Mouse (Mus musculus) limb, embryonic 15.5 days (tissue): Measurements from ENCODE around the gene Xxylt1. TPM values are rescaled to one million over a fixed set of nuclear protein-coding genes. Genes with fewer than 3 reads are reported as not detected.
A peak's percentile ranks its signal among the peaks of the same experiment; 100 is the strongest.

Experiments used
- ATAC-seq: fragments of 200-750 bp; cut with Nextera tagmentation; 2 replicates; pipeline ENCODE4 v1.8.0; 2017; ENCODE audit warnings: low read depth, moderate TSS enrichment; ENCODE audit not compliant: insufficient number of reproducible peaks, low FRiP score, low TSS enrichment
- H3K27ac ChIP-seq: fragments of 300-500 bp; sonication (generic); 2 replicates; pipeline ENCODE4 v1.5.1; 2015; ENCODE audit warnings: moderate library complexity, mild to moderate bottlenecking, inconsistent platforms
- H3K27me3 ChIP-seq: fragments of 300-500 bp; sonication (generic); 2 replicates; pipeline ENCODE4 v1.6.1; 2015; ENCODE audit warnings: inconsistent platforms
- H3K36me3 ChIP-seq: fragments of 300-500 bp; sonication (generic); 2 replicates; pipeline ENCODE4 v1.6.1; 2015; ENCODE audit warnings: inconsistent platforms
- H3K4me1 ChIP-seq: fragments of 300-500 bp; sonication (generic); 2 replicates; pipeline ENCODE4 v1.6.1; 2015; ENCODE audit warnings: inconsistent platforms
- H3K4me2 ChIP-seq: fragments of 300-500 bp; sonication (generic); 2 replicates; pipeline ENCODE4 v1.6.1; 2015; ENCODE audit warnings: mild to moderate bottlenecking, inconsistent platforms
- H3K4me3 ChIP-seq: fragments of 300-500 bp; sonication (generic); 2 replicates; pipeline ENCODE4 v1.5.1; 2015; ENCODE audit warnings: mild to moderate bottlenecking, inconsistent platforms
- H3K9ac ChIP-seq: fragments of 300-500 bp; sonication (generic); 2 replicates; pipeline ENCODE4 v1.6.1; 2015; ENCODE audit warnings: inconsistent platforms
- H3K9me3 ChIP-seq: fragments of 300-500 bp; sonication (generic); 2 replicates; pipeline ENCODE4 v1.6.1; 2016; ENCODE audit warnings: inconsistent platforms
- WGBS: fragments of 180-500 bp; shearing (Covaris S2); methylation state at CpG from one replicate; pipeline ENCODE4 v1.1.7; 2015; 5-methylcytosine and 5-hydroxymethylcytosine counted together
- polyA plus RNA-seq: library from polyadenylated mRNA; unstranded; fragments of >200 nt; fragmentation: Nextera tagmentation; extraction: Ambion mirVana; gene quantifications from 2 replicates; pipeline ENCODE4 v1.2.1, GENCODE M21; 2015

The Xxylt1 gene
- polyA plus RNA-seq, 1 experiment from 2014 or later = 17.3 TPM

DNA sequence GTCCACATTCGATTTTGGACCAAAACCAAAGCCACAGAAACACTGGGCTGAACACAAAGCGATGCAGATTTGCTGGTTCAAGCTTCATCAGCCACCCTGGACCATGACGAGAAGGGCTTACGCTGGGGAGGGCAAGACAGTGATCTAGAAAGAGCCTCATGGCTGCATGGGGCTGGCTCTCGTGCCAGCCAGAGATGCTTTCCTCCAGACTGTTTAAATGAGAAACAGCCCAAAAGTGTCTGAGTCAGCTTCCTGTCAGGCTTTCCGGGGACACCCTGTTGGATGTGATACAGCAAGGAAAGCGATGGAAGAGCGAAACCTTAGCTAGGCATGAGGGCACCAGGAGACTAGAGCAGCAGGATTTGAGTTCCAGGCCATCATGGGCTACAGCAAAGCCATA is 4.8 kb downstream of the Xxylt1 start:
- ATAC-seq = no peak
- H3K9me3 ChIP-seq = no peaks in the 10 kb centered on the region
- H3K36me3 ChIP-seq = peaks cover 3% of the 10 kb centered on the region; the same call in 1 of the 2 replicates
- no peak overlapping the region for H3K4me3 ChIP-seq
- WGBS = 73% methylated on average over 8 of the region's 8 CpGs
- H3K9ac ChIP-seq = no peak overlapping the region
- no peaks in the 10 kb centered on the region for H3K27me3 ChIP-seq
- no peak overlapping the region for H3K27ac ChIP-seq
- H3K4me2 ChIP-seq = no peak overlapping the region
- peaks cover 13% of the 10 kb centered on the region; the same call in 1 of the 2 replicates for H3K4me1 ChIP-seq

DNA sequence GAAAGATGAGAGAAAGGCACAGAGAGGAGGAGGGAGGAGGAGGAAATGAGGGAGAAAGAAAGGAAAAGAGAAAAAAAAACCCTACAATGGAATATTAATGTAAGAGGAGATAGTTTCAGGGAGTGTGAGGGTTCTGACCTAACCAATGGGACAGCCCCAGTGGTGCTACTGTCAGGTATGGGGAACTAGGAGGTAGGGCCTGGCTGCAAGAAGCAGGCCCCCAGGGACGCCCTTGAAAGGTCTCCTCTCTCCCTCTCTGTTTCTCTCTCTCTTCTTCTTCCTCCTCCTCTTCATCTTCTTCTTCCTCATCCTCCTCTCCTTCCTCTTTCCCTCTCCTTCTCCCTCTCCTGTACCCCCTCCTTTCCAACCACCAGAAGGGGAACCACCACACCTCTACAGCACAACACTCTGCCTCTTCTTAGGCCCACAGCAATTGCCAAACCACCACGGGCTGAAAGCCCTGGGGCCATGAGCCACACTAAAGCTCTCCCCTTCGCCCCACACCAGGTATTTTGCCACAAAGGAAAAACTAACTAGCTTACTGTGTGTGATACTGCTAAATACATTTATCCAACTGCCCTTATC is 6.8 kb downstream of the Xxylt1 start:
- peaks cover 3% of the 10 kb centered on the region; the same call in 1 of the 2 replicates for H3K36me3 ChIP-seq
- no peaks in the 10 kb centered on the region for H3K9me3 ChIP-seq
- no peak overlapping the region for H3K27ac ChIP-seq
- H3K9ac ChIP-seq = no peak overlapping the region
- no peaks in the 10 kb centered on the region for H3K27me3 ChIP-seq
- H3K4me3 ChIP-seq = no peak overlapping the region
- no peak overlapping the region for H3K4me2 ChIP-seq
- ATAC-seq = no peak
- peaks cover 19% of the 10 kb centered on the region for H3K4me1 ChIP-seq
- 56% methylated on average over 3 of the region's 3 CpGs for WGBS

DNA sequence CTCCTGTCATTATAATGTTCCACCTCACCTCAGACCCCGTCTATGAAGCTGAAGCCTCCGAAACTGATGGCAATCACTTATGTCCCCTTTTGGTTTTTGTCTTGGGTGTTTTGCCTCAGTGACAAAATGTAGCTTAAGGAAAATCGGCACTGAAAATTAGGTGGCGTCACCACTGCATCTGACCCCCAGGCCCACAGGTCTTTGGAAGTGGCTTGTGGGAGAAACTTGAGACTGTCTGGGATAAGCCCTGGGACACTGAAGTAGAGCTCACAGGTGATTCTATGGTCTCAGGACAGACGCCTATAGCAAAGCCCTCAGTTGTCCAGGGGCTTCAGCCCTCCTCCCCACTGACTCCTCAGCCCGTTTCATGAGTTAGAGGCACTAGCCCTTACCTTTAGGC is 9.5 kb downstream of the Xxylt1 start:
- Histone ChIP-seq H3K9me3 (no peaks in the 10 kb centered on the region), H3K4me1 (peaks cover 21% of the 10 kb centered on the region), H3K27me3 (no peaks in the 10 kb centered on the region), H3K9ac (no peak overlapping the region), H3K36me3 (no peaks in the 10 kb centered on the region), H3K4me2 (no peak overlapping the region), H3K27ac (no peak overlapping the region), H3K4me3 (no peak overlapping the region)
- no peak for ATAC-seq
- WGBS = 82% methylated on average over 6 of the region's 6 CpGs

DNA sequence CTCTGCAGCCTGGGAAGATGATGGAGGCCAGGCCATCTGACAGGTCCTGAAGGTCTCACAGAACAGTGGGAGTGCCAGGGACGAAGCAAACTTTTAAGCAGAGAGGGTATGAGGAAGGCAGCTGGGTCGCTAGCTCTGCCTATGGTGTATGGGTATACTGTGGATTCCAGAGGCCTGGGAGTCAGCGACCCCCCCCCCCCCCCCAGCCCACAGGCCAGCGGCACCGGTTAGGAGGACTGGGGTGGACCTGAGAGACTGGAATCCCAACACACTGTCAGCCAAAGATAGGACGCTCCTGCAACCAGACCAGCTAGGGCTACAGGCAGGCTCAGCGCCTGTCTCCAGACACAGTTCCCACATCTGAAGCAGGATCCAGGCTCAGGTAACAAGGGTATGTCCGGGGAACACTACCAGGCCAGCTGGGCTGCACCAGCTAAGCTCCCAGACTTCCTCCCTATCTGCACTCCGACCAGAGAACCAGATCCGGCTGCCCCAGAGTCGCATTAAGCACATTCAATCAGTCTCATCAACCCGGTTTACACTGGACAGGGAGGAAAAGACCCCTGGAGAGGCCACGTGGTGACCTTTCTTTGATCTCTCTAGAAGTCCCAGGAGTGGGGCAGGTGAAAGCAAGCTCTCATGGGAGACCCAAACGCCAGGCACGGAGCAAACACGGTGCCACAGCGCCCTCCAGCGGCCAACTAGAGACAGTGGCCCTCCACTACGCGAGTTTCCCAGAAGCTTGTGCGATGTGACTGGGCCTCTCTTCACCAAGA is 10.7 kb downstream of the Xxylt1 start:
- H3K9me3 ChIP-seq = no peaks in the 10 kb centered on the region
- no peak overlapping the region for H3K9ac ChIP-seq
- 0 out of 2 replicates have a peak, but pooled peaks have one; percentile 28 for ATAC-seq
- peak overlapping the region; percentile 39; the same call in 1 of the 2 replicates for H3K4me2 ChIP-seq
- H3K27me3 ChIP-seq = no peaks in the 10 kb centered on the region
- H3K36me3 ChIP-seq = no peaks in the 10 kb centered on the region
- peaks cover 21% of the 10 kb centered on the region for H3K4me1 ChIP-seq
- H3K27ac ChIP-seq = no peak overlapping the region
- H3K4me3 ChIP-seq = peak overlapping the region; percentile 9; the same call in 1 of the 2 replicates
- WGBS = 9% methylated on average over 20 of the region's 21 CpGs

DNA sequence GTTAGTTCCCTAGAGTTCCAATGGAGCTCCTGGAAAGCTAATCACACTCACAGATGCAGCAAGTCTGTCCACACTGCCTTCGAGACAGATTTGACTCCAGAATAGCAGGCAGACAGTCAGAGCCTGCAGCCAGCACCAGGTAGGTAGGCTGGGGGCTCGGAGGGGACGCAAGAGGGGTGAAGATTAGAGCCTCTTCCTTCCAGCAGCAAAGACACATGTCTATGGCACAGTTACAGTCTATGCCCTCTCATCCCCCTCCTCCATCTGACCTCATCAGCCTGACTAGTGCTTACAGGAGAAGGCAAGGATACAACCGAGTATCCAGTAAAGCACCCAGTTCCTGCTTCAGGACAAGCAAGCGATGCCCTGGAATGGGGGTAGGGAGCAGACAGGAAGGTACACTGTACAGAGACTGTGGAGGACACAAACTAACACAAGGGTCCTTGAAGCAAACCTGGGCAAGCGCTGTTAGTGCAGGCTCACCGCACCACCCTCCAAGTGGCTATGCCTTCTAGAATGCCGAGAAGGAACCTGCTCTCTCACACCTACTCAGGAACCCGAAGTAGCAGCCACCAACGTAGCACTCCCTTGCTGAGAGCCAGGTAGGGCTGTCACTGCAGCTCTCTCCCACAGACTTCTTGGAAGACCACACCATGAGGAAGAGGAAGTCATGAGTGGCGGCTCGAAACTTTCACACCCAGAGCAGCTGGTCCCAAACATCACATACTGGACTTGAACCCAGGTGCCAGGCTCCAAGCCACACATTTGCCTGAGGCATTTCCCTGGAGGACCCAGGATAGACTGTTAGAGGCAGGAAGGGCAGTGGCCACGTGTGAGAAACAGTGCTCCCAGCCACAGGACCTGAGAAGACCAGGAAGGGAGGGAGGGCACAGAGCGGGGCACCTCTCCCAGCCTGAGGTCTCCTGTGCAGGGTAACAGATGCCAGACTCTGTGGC is 11.7 kb downstream of the Xxylt1 start:
- H3K9me3 ChIP-seq = no peaks in the 10 kb centered on the region
- no peaks in the 10 kb centered on the region for H3K36me3 ChIP-seq
- no peak overlapping the region for H3K9ac ChIP-seq
- peaks cover 21% of the 10 kb centered on the region for H3K4me1 ChIP-seq
- WGBS = 57% methylated on average over 14 of the region's 14 CpGs
- H3K27me3 ChIP-seq = no peaks in the 10 kb centered on the region
- ATAC-seq = no peak
- H3K4me2 ChIP-seq = no peak overlapping the region
- no peak overlapping the region for H3K4me3 ChIP-seq
- no peak overlapping the region for H3K27ac ChIP-seq

DNA sequence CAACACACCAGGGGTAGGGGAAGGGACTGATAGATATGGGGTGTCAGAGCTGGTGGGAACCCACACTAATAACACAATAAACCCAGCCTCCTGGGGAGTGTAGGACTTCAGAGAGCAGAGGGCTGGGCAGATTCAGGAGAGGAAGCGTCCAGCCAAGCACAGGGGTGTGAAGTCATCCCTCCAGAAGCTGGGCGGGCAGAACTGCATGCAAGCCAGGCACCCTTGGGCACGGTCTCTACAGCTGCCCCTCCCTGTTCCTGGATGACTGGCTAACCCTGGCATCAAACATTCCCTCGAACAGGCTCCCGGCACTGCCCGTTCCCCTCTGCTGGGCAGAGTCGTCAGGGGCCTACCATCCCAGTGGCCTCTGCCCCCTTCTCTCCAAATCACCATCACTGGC is 13.0 kb downstream of the Xxylt1 start:
- H3K27ac ChIP-seq = no peak overlapping the region
- no peaks in the 10 kb centered on the region for H3K9me3 ChIP-seq
- H3K36me3 ChIP-seq = no peaks in the 10 kb centered on the region
- H3K27me3 ChIP-seq = no peaks in the 10 kb centered on the region
- H3K4me2 ChIP-seq = no peak overlapping the region
- H3K4me1 ChIP-seq = peaks cover 16% of the 10 kb centered on the region
- H3K9ac ChIP-seq = no peak overlapping the region
- H3K4me3 ChIP-seq = no peak overlapping the region
- no peak for ATAC-seq
- WGBS = 72% methylated on average over 7 of the region's 7 CpGs

DNA sequence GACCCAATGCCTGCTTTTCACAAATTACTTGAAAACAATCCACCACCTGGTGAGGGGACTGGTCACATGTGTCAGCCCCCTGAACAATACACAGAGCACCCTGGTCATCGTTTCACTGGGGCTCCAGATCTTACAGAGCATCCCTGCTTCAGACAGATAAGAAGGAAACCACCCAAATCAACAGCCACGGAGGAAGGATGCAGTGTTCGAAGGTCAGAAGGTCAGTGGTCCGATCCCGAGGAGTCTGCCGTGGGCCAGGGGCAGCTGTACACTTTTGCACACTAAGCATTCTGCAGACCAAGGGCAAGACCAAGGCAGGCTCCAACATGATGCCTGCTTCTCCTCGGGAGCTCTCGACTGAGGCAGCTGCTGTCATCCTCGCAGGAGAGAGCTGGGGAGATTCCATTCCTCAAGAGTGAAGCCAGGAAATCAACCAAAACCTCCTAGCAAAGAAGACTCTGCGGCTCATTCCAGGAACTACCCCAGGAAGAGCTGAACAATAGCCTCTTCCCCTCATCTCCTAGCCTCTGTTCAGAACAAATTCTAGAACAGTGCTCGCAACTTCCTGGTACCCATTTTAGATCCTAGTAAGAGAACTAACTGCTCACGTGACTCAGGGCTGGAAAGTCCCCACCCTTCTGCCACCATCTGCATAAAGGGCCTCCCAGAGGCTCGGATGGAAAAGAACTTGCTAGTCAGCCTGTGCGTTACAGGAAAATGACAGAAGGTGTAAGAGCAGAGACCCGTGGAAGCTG is 14.7 kb downstream of the Xxylt1 start:
- H3K4me2 ChIP-seq = no peak overlapping the region
- H3K9ac ChIP-seq = no peak overlapping the region
- peaks cover 25% of the 10 kb centered on the region for H3K4me1 ChIP-seq
- no peaks in the 10 kb centered on the region for H3K27me3 ChIP-seq
- no peak for ATAC-seq
- no peak overlapping the region for H3K4me3 ChIP-seq
- WGBS = 48% methylated on average over 15 of the region's 15 CpGs
- H3K27ac ChIP-seq = peak overlapping the region; percentile 30
- no peaks in the 10 kb centered on the region for H3K36me3 ChIP-seq
- no peaks in the 10 kb centered on the region for H3K9me3 ChIP-seq

DNA sequence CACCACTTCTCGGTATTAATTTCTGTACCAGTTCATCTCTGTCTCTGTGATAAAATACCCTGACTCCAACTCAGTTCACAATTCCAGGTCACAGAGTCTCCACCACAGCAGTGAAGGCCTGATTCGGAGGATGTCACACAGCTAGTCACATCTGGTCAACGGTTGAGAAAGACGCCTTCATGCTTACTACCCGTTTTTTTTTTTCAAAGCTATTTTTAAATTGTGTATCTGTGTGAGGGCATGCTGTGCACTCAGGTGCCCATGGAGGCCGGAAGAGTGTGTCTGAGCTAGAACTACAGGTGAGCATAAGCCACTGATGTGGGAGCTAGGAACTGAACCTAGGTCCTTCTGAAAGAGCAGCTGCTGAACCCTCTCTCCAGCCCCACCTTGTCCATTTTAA is 16.4 kb downstream of the Xxylt1 start:
- no peaks in the 10 kb centered on the region for H3K9me3 ChIP-seq
- no peak for ATAC-seq
- H3K4me3 ChIP-seq = no peak overlapping the region
- WGBS = 86% methylated on average over 6 of the region's 6 CpGs
- H3K4me1 ChIP-seq = peaks cover 18% of the 10 kb centered on the region
- no peak overlapping the region for H3K27ac ChIP-seq
- no peak overlapping the region for H3K9ac ChIP-seq
- no peaks in the 10 kb centered on the region for H3K36me3 ChIP-seq
- H3K4me2 ChIP-seq = no peak overlapping the region
- no peaks in the 10 kb centered on the region for H3K27me3 ChIP-seq

DNA sequence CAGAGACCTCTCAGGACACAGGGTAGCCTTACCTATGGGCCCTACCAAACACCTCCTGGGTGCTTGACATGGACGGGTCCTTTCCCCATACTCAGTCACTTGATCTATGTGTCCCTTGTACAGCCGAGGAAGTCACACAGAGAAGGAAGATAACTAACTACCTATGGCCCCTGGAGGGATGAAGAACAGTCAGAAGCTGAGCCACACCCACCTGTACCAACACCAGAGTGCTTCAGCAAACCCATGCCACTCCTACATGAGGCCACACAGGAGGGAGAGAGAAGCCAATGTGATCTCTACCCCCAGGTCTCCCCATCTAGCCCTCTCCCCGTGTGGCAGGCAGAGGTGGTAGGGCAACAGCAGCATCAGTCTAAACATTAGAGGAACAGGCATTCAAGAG is 18.3 kb downstream of the Xxylt1 start:
- no peak overlapping the region for H3K4me3 ChIP-seq
- ATAC-seq = no peak
- H3K4me1 ChIP-seq = peaks cover 21% of the 10 kb centered on the region
- H3K36me3 ChIP-seq = no peaks in the 10 kb centered on the region
- H3K9me3 ChIP-seq = no peaks in the 10 kb centered on the region
- H3K9ac ChIP-seq = no peak overlapping the region
- H3K4me2 ChIP-seq = no peak overlapping the region
- 65% methylated on average over 3 of the region's 3 CpGs for WGBS
- H3K27ac ChIP-seq = no peak overlapping the region
- H3K27me3 ChIP-seq = no peaks in the 10 kb centered on the region

DNA sequence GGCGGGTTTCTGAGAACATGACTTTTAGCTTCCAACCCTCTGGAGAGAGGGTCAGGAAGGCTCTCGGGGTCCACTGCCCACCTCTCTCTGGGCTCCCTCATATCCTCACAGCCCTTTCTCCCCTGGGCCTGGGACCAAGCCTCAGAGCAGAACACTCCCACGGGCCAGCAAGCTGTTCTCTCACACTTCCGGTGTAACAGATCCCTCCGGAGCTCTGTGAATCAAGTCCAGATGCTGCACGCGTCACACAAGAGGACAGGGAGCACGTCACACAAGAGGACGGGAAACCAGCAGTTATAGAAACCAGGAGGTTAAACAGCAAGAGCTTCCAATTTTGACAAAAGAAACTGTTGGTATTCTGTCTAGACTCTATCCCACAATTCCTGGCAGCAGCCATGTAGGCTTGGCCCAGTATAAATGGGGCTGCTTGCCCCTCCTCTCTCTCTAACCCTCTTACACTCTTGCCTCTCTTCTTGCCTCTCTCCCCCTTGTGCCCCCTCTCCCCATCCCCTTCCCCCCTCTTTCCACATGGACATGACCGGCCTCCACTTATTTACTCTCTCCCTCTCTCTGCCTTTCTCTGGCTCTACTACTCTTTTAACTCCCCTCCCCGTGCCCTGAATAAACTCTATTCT is 19.9 kb downstream of the Xxylt1 start:
- H3K36me3 ChIP-seq = no peaks in the 10 kb centered on the region
- peaks cover 21% of the 10 kb centered on the region for H3K4me1 ChIP-seq
- no peaks in the 10 kb centered on the region for H3K9me3 ChIP-seq
- no peak overlapping the region for H3K4me3 ChIP-seq
- H3K4me2 ChIP-seq = no peak overlapping the region
- H3K27me3 ChIP-seq = no peaks in the 10 kb centered on the region
- H3K27ac ChIP-seq = no peak overlapping the region
- WGBS = 41% methylated on average over 11 of the region's 11 CpGs
- no peak for ATAC-seq
- H3K9ac ChIP-seq = no peak overlapping the region

DNA sequence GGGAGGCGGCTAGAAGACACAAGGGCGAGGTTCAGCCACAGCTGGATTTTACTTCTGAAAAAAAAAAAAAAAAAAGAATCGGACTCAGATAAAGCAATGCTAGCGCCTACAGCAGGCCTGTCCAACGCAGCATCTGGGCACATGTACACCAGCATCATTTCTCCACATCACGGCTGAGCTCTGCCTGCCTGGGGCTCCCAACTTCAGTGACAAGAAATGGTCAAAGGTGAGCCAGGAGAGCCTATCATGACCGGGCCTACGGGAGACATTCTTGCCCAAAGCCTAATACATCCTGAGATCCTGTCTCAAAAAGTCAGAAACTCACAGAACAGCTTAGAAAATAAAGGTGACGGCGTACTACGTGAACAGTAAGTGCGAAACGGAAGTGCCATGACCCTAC is 20.5 kb downstream of the Xxylt1 start:
- Histone ChIP-seq H3K4me3 (no peak overlapping the region), H3K27ac (no peak overlapping the region), H3K9me3 (no peaks in the 10 kb centered on the region), H3K27me3 (no peaks in the 10 kb centered on the region), H3K4me1 (peaks cover 21% of the 10 kb centered on the region), H3K9ac (no peak overlapping the region), H3K4me2 (no peak overlapping the region), H3K36me3 (no peaks in the 10 kb centered on the region)
- ATAC-seq = no peak
- WGBS = 91% methylated on average over 13 of the region's 13 CpGs
